Mouse (Mus musculus) heart, embryonic 12.5 days (tissue): ENCODE data around the gene Tprgl. TPM values are rescaled to one million over a fixed set of nuclear protein-coding genes. Genes with fewer than 3 reads are reported as not detected.

Experiments
- ATAC-seq: fragments of 200-750 bp; cut with Nextera tagmentation; 2 replicates; pipeline ENCODE4 v1.8.0; 2017; ENCODE audit warnings: moderate TSS enrichment, moderate library complexity; ENCODE audit not compliant: insufficient number of reproducible peaks, low FRiP score
- H3K27ac ChIP-seq: fragments of 300-500 bp; sonication (generic); 2 replicates; pipeline ENCODE4 v1.5.1; 2016; ENCODE audit warnings: mild to moderate bottlenecking, moderate library complexity; ENCODE audit not compliant: poor library complexity, severe bottlenecking
- H3K27me3 ChIP-seq: fragments of 300-500 bp; sonication (generic); replicated peaks from 2 replicates; pipeline ENCODE4 v1.6.1; 2016; ENCODE audit warnings: mild to moderate bottlenecking, moderate library complexity
- H3K36me3 ChIP-seq: fragments of 300-500 bp; sonication (generic); 2 replicates; pipeline ENCODE4 v1.6.1; 2016; ENCODE audit warnings: mild to moderate bottlenecking, moderate library complexity
- H3K4me1 ChIP-seq: fragments of 300-500 bp; sonication (generic); replicated peaks from 2 replicates; pipeline ENCODE4 v1.6.1; 2016; ENCODE audit warnings: mild to moderate bottlenecking
- H3K4me2 ChIP-seq: fragments of 300-500 bp; sonication (generic); 2 replicates; pipeline ENCODE4 v1.6.1; 2016; ENCODE audit warnings: mild to moderate bottlenecking, moderate library complexity
- H3K4me3 ChIP-seq: fragments of 300-500 bp; sonication (generic); 2 replicates; pipeline ENCODE4 v1.5.1; 2016; ENCODE audit warnings: mild to moderate bottlenecking
- H3K9ac ChIP-seq: fragments of 300-500 bp; sonication (generic); 2 replicates; pipeline ENCODE4 v1.6.1; 2016; ENCODE audit warnings: mild to moderate bottlenecking, moderate library complexity
- H3K9me3 ChIP-seq: fragments of 300-500 bp; sonication (generic); replicated peaks from 2 replicates; pipeline ENCODE4 v1.6.1; 2016; ENCODE audit warnings: mild to moderate bottlenecking, moderate library complexity
- WGBS: fragments of 180-500 bp; shearing (Covaris S2); methylation state at CpG from one replicate; pipeline ENCODE4 v1.1.7; 2016; 5-methylcytosine and 5-hydroxymethylcytosine counted together
- polyA plus RNA-seq: library from polyadenylated mRNA; unstranded; fragments of >200 nt; fragmentation: Nextera tagmentation; extraction: Ambion mirVana; gene quantifications from 2 replicates; pipeline ENCODE4 v1.2.1, GENCODE M21; 2016

The Tprgl gene
- polyA plus RNA-seq, 1 experiment from 2014 or later: 128 TPM

DNA sequence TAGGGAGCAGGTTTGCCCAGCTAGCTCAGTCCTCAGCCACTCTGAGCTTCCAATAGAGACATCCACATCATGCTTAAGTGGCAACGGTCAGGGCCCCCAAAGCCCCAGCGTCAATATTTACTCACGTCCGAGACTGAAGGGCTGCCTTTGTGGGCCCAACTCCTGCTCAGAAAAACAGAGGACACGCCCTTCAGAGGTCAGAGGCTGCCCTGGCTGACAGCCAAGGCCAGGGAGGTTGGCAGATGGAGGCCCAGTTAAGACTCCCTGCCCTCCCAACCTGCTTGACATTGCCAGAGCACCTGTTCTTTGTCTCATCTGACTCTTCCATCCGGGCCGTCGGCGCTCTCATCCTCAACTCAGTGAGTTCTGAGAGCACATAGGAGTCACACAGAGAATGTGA is 41.7 kb downstream of the Tprgl start:
- Histone ChIP-seq H3K4me1 (no peaks in the 10 kb centered on the region), H3K36me3 (no peaks in the 10 kb centered on the region), H3K27ac (no peak overlapping the region), H3K9ac (no peak overlapping the region), H3K4me3 (no peak overlapping the region), H3K9me3 (no peaks in the 10 kb centered on the region), H3K27me3 (peaks cover 43% of the 10 kb centered on the region), H3K4me2 (no peak overlapping the region)
- WGBS: 62% methylated on average over 9 of the region's 9 CpGs
- no peak for ATAC-seq

DNA sequence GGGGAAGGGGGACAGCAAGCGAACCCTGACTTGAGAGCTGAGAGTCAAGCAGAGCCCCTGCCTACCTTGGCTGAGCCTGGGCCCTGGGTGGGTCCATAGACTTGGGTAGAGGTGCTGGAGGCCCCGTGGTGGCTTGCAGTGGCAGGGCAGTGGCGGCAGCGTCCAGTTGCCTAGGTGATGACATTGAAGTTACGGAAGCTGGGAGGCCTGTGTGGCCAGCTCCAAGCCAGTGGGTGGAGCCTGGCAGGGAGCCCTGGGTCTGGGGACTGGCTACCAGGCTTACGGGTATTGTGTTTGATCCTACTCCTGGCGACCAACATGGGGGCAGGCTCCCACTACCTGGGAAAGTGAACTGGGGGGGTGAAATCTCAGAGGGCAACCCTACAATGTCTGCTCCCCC is 44.0 kb downstream of the Tprgl start:
- WGBS: 49% methylated on average over 7 of the region's 7 CpGs
- H3K27me3 ChIP-seq: peaks cover 20% of the 10 kb centered on the region
- H3K4me2 ChIP-seq: no peak overlapping the region
- no peak overlapping the region for H3K4me3 ChIP-seq
- ATAC-seq: no peak
- no peak overlapping the region for H3K27ac ChIP-seq
- no peaks in the 10 kb centered on the region for H3K36me3 ChIP-seq
- H3K4me1 ChIP-seq: no peaks in the 10 kb centered on the region
- no peaks in the 10 kb centered on the region for H3K9me3 ChIP-seq
- no peak overlapping the region for H3K9ac ChIP-seq

DNA sequence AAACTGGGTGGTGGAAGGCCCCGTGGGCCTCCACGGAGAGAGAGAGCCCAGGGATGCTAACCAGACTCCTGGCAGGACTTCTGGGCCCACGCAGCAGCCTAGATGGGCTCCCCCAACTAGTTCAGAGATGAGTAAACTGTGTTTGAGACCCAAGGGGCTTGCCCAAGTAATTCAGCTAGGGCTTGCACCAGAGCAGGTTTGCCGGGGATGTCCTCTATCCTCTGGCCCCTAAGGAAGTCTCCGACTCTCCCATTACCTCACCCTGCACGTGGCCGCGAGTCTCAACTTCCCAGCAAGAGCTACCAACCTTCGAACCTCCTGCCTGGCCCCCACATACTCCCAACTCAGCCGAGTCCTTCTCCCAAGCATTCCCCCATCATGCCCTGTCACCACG is 50.6 kb downstream of the Tprgl start:
- 74% methylated on average over 11 of the region's 11 CpGs for WGBS
- no peaks in the 10 kb centered on the region for H3K4me1 ChIP-seq
- H3K27ac ChIP-seq: no peak overlapping the region
- ATAC-seq: no peak
- H3K9ac ChIP-seq: no peak overlapping the region
- H3K9me3 ChIP-seq: no peaks in the 10 kb centered on the region
- H3K4me2 ChIP-seq: no peak overlapping the region
- H3K36me3 ChIP-seq: no peaks in the 10 kb centered on the region
- no peak overlapping the region for H3K4me3 ChIP-seq
- H3K27me3 ChIP-seq: peaks cover 52% of the 10 kb centered on the region

DNA sequence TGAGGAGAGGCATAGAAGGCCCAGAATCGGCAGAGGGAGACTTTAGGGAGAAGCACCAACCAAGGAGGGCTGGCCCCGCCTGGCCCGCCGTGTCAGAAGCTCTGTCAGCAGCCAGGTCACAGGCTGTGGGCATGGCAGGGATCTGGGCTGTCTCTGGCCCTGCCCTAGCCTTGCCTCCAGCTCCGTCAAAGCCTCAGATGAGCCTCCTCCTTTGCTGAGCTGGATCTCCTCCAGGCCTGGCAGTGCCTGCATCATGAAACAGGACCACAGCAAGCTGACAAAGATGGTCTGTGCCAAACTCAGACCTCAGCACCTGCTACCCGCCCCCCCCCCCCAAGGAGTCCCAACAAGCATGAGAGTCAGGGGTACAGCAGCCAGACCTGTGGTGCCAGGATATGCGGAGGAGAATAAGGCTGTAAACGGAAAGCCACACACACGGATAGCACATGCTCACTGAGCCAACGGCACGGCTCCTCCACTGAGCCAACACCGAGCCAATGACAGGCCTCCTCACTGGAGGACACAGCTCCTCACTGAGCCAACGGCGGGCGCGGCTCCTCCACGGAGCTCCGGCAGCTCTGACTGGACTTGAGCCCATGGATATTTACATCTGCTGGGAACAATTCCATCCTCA is 51.1 kb downstream of the Tprgl start:
- Histone ChIP-seq H3K27ac (no peak overlapping the region), H3K9ac (no peak overlapping the region), H3K9me3 (no peaks in the 10 kb centered on the region), H3K36me3 (no peaks in the 10 kb centered on the region), H3K4me2 (no peak overlapping the region), H3K27me3 (peaks cover 57% of the 10 kb centered on the region), H3K4me3 (no peak overlapping the region), H3K4me1 (no peaks in the 10 kb centered on the region)
- WGBS: 46% methylated on average over 18 of the region's 18 CpGs
- ATAC-seq: no peak

Other genes starting within 250 kb of the Tprgl start
- gene A430005L14Rik, start 203.4 kb downstream of the Tprgl start, polyA plus RNA-seq: 49.7 and 51.9 TPM in 2 replicates
- 5.6 and 6.5 TPM in 2 replicates for gene Dffb, start 185.5 kb downstream of the Tprgl start, polyA plus RNA-seq
- 17.3 and 18.0 TPM in 2 replicates for gene Cep104, start 185.5 kb downstream of the Tprgl start, polyA plus RNA-seq
- gene Lrrc47, start 148.9 kb downstream of the Tprgl start, polyA plus RNA-seq: 21.8 and 27.2 TPM in 2 replicates
- 64.6 and 77.0 TPM in 2 replicates for gene Smim1, start 134.4 kb downstream of the Tprgl start, polyA plus RNA-seq
- 0.09 and 0.10 TPM in 2 replicates for gene Ccdc27, start 118.0 kb downstream of the Tprgl start, polyA plus RNA-seq
- gene Trp73, start 20.5 kb downstream of the Tprgl start, polyA plus RNA-seq: 0.04 and 0.05 TPM in 2 replicates
- gene Wrap73, start 18.3 kb downstream of the Tprgl start, polyA plus RNA-seq: 23.5 and 24.1 TPM in 2 replicates
- 16.0 and 19.4 TPM in 2 replicates for gene Megf6, start 10.1 kb upstream of the Tprgl start, polyA plus RNA-seq
- gene Arhgef16, start 141.0 kb upstream of the Tprgl start, polyA plus RNA-seq: 1.8 and 1.9 TPM in 2 replicates
- gene B230104I21Rik, start 175.5 kb upstream of the Tprgl start, polyA plus RNA-seq: not detected in 2 replicates